Mouse (Mus musculus) kidney, embryonic 15.5 days (tissue): ENCODE measurements around the gene Btbd35f4. TPM values are rescaled to one million over a fixed set of nuclear protein-coding genes. Genes with fewer than 3 reads are reported as not detected.
"Not testable (repeated sequence)": the region's sequence is repeated elsewhere in the genome, so short reads cannot be mapped to it uniquely, and the experiment has no call there.

Experiments
- ATAC-seq: fragments of 200-750 bp; cut with Nextera tagmentation; replicated peaks from 2 replicates; pipeline ENCODE4 v1.8.0; 2017; ENCODE audit warnings: moderate TSS enrichment; ENCODE audit not compliant: low FRiP score
- H3K27ac ChIP-seq: fragments of 300-500 bp; sonication (generic); 2 replicates; pipeline ENCODE4 v1.5.1; 2015; ENCODE audit warnings: mild to moderate bottlenecking, inconsistent platforms
- H3K27me3 ChIP-seq: fragments of 300-500 bp; sonication (generic); 2 replicates; pipeline ENCODE4 v1.6.1; 2015; ENCODE audit warnings: inconsistent platforms
- H3K36me3 ChIP-seq: fragments of 300-500 bp; sonication (generic); 2 replicates; pipeline ENCODE4 v1.6.1; 2015; ENCODE audit warnings: inconsistent platforms
- H3K4me1 ChIP-seq: fragments of 300-500 bp; sonication (generic); 2 replicates; pipeline ENCODE4 v1.6.1; 2015; ENCODE audit warnings: inconsistent platforms
- H3K4me2 ChIP-seq: fragments of 300-500 bp; sonication (generic); 2 replicates; pipeline ENCODE4 v1.6.1; 2015; ENCODE audit warnings: moderate library complexity, mild to moderate bottlenecking, inconsistent platforms
- H3K4me3 ChIP-seq: fragments of 300-500 bp; sonication (generic); replicated peaks from 2 replicates; pipeline ENCODE4 v1.5.1; 2015; ENCODE audit warnings: mild to moderate bottlenecking, inconsistent platforms
- H3K9ac ChIP-seq: fragments of 300-500 bp; sonication (generic); 2 replicates; pipeline ENCODE4 v1.6.1; 2015; ENCODE audit warnings: mild to moderate bottlenecking, inconsistent platforms
- H3K9me3 ChIP-seq: fragments of 300-500 bp; sonication (generic); replicated peaks from 2 replicates; pipeline ENCODE4 v1.6.1; 2016; ENCODE audit warnings: inconsistent platforms
- WGBS: fragments of 180-500 bp; shearing (Covaris S2); methylation state at CpG from one replicate; pipeline ENCODE4 v1.1.7; 2015; ENCODE audit warnings: mixed read lengths; 5-methylcytosine and 5-hydroxymethylcytosine counted together
- polyA plus RNA-seq: library from polyadenylated mRNA; unstranded; fragments of >200 nt; fragmentation: Nextera tagmentation; extraction: Ambion mirVana; gene quantifications from 2 replicates; pipeline ENCODE4 v1.2.1, GENCODE M21; 2015

Btbd35f4 gene
- not detected in 2 replicates for polyA plus RNA-seq

- not testable (repeated sequence) for H3K27ac ChIP-seq, ATAC-seq, H3K36me3 ChIP-seq, H3K9me3 ChIP-seq, H3K4me1 ChIP-seq, H3K4me3 ChIP-seq, H3K4me2 ChIP-seq, H3K9ac ChIP-seq, H3K27me3 ChIP-seq
- WGBS, result no CpG with 5 or more reads among the region's 4 CpGs
These were observed at the start of gene Btbd35f4 for GRCm38 (mm10) chrX:4800196-4800595. Gene Btbd35f4 (plus strand): TSS chrX:4800496.

GRCm38 (mm10) chrX:4840016-4840415, 39.7 kb downstream of the Btbd35f4 start:
- not testable (repeated sequence) for H3K36me3 ChIP-seq, H3K9ac ChIP-seq, ATAC-seq, H3K4me1 ChIP-seq, H3K4me3 ChIP-seq, H3K27ac ChIP-seq, H3K9me3 ChIP-seq, H3K4me2 ChIP-seq, H3K27me3 ChIP-seq
- no CpG with 5 or more reads among the region's 1 CpGs for WGBS

Other genes starting within 250 kb of the Btbd35f4 start
- gene Btbd35f27, start 151.6 kb downstream of the Btbd35f4 start, polyA plus RNA-seq, result not detected in 2 replicates